Mouse (Mus musculus): ENCODE measurements around the gene Ing2. TPM values are rescaled to one million over a fixed set of nuclear protein-coding genes. Genes with fewer than 3 reads are reported as not detected.
A peak's percentile ranks its signal among the peaks of the same experiment; 100 is the strongest.

The Ing2 gene
- polyA plus RNA-seq (2014; fragmentation: Nextera tagmentation; extraction: Ambion mirVana) = 7.3 and 10.3 TPM in 2 replicates

DNA sequence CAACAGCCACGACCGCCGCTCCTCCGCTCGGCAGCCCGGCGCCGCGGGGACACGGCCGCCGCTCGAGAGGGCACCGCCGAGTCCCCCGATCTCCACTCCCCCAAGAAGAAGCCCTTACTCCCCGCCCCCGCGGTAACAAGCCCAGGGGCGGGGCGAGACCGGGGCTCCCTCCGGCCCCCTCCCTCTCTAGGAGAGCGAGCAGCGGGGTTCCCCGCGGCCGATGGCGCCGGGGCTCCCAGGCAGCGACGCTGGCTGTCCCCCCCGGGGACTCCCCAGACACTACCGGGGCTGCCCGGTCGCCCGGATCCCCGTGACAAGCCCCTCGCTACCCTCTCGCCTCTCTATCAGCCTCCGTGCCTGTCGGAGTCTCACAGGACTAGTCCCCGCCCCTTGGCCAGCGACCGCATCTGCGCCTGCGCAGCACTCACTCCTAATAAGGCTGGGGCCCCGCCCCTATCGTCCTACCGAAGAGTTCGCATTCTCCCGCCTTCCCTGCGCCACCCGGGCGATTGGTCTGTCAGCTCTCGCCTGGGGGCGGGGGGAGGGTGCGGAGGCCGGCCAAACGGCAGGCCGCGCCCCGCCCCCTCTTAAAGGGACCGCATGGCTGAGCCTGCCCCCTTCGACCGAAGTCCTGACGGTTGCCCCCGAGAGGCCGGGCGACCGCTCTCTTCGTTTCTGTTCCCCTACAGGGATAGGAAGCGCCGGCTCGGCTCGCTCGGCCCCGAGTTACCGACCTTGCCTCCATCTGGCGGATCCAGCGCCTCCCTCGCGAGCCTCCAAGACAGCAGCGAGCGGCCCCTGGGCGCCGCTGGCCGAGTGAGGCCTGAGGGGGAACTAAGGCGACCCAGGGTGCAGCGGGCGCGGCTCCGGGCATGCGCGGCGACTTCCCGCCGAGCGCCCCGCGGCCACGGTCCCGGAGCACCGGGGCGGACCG, at the start of gene Ing2:
Ing2 (minus strand) TSS at position 780 of the 934 bp plus-strand sequence.
- ATAC-seq (ENCODE audit: low read depth) = peak; percentile 91

DNA sequence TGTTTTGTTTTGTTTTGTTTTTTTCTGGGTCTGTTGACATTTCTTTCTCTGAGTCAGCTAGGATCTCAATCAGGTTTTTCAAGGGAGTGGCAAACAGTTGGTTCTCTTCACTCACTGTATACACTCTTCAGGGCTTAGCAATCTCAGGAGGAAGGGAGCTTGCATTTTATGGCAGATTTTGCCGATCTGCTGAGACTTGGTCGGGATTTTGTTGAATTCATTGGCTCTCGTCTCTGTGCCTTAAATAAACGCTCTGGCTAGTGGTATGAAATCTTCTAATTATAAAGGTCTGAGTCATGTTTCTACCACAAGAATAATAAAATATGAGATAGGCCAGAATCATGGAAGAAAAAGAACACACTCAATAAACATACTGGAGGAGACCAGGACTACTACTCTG, 46.3 kb upstream of the Ing2 start:
- H3K4me1 ChIP-seq (ENCODE audit: control insufficient read depth, insufficient read depth, low read length) = no peaks in the 10 kb centered on the region
- H3K4me3 ChIP-seq (ENCODE audit: low read depth, low read length) = no peak overlapping the region
- H3K36me3 ChIP-seq (ENCODE audit: control insufficient read depth, insufficient read depth, low read length) = no peaks in the 10 kb centered on the region
- no peaks in the 10 kb centered on the region for H3K27me3 ChIP-seq (ENCODE audit: control insufficient read depth, insufficient read depth, low read length)
- no peak overlapping the region for H3K27ac ChIP-seq (ENCODE audit: low read depth, low read length)
- H3K9ac ChIP-seq (replicated peaks; ENCODE audit: low read depth, low read length) = no peak overlapping the region
- no peak overlapping the region for H3K4me2 ChIP-seq (ENCODE audit: low read depth, low read length)
- no peaks in the 10 kb centered on the region for H3K9me3 ChIP-seq (ENCODE audit: control insufficient read depth, low read length)
- no peak for ATAC-seq (ENCODE audit: low read depth)
- 74% methylated on average over 4 of the region's 4 CpGs for WGBS

More for the DNA sequence above, at the start of gene Ing2:
- Histone ChIP-seq H3K27ac (ENCODE audit: low read depth, low read length) (peak within 1 kb of the TSS; percentile 91), H3K36me3 (ENCODE audit: control insufficient read depth, insufficient read depth, low read length) (no peaks in the 10 kb centered on the region), H3K9ac (replicated peaks; ENCODE audit: low read depth, low read length) (peak within 1 kb of the TSS; percentile 80), H3K4me3 (ENCODE audit: low read depth, low read length) (peak within 1 kb of the TSS; percentile 93), H3K27me3 (ENCODE audit: control insufficient read depth, insufficient read depth, low read length) (no peaks in the 10 kb centered on the region), H3K4me1 (ENCODE audit: control insufficient read depth, insufficient read depth, low read length) (no peaks in the 10 kb centered on the region), H3K9me3 (ENCODE audit: control insufficient read depth, low read length) (no peaks in the 10 kb centered on the region), H3K4me2 (ENCODE audit: low read depth, low read length) (peak within 1 kb of the TSS; percentile 75)
- under 1% methylated on average over 79 of the region's 106 CpGs for WGBS

DNA sequence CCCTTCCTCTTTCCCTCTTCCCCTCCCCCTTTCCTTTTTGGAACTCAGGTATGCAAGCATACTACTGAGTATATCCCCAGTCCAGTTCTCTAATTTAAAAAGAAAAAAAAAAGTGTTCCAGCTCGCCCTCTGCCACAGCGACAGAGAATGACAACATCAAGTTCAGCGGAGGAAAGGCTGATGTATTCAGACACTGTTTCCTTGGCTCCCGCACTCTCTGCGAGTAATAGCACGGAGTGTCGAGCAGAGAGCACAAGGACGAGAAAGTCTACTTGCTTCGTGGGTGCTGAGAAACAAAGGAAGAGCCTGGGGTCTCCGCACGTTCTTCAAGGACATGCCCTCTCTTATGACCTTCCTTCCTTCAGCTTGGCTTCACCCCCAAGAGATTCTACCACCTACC, 43.3 kb upstream of the Ing2 start:
- Histone ChIP-seq H3K4me3 (ENCODE audit: low read depth, low read length) (no peak overlapping the region), H3K9ac (replicated peaks; ENCODE audit: low read depth, low read length) (no peak overlapping the region), H3K4me2 (ENCODE audit: low read depth, low read length) (no peak overlapping the region), H3K9me3 (ENCODE audit: control insufficient read depth, low read length) (no peaks in the 10 kb centered on the region), H3K27me3 (ENCODE audit: control insufficient read depth, insufficient read depth, low read length) (no peaks in the 10 kb centered on the region), H3K36me3 (ENCODE audit: control insufficient read depth, insufficient read depth, low read length) (no peaks in the 10 kb centered on the region), H3K4me1 (ENCODE audit: control insufficient read depth, insufficient read depth, low read length) (peaks cover 4% of the 10 kb centered on the region; the same call in 1 of the 2 replicates), H3K27ac (ENCODE audit: low read depth, low read length) (no peak overlapping the region)
- WGBS = 31% methylated on average over 11 of the region's 11 CpGs
- ATAC-seq (ENCODE audit: low read depth) = no peak

DNA sequence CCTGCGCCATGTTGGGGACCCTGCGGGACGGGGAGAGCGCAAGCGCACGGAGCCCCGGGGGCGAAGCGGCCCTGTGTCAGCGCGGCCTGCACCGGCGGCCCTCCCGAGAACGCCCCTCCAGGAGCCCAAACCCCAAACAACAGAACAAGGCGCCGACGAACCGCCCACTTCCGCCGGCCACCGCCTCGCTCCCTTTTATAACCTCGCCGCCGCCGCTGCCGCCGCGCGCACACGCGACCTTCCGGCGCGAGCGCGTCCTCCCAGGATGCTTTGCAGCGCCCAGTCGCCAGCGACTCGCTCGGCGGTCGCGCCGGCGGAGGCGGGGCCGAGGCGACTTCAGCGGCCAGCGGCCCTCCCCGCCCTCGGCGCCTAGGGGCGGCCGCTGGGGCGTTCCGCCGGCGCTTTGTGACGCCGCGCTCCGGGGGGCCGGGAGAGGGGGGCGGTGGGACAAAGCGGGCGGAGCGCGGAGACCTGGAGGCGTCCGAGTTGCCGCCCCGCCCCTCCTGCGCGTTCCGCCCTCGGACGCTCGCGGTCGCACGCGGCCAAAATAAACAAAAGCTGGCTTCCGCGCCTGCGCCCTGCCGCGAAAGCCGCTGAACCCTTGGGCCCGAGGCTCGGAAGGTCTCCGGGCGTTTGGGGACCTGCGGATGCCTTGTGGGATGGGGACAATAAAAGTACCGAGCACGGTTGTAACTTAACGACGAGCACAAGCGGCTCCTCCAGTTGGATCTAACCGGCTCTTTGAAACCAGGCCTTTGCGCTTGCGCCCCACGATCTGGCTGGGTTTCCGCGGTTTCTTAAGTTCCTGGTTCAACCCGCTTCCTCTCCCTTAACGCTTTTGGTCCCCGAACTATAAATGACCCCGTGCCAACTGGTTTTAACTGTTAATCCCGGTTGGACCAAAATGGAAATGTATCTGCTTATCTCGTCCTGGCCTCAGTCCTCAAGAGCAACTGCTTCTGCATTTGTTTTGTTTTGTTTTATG, 38.7 kb upstream of the Ing2 start, which contains the start of gene Cdkn2aip:
Cdkn2aip (minus strand) TSS at position 172 of the 985 bp plus-strand sequence.
- Histone ChIP-seq H3K4me2 (ENCODE audit: low read depth, low read length) (peak within 1 kb of the TSS; percentile 76), H3K27me3 (ENCODE audit: control insufficient read depth, insufficient read depth, low read length) (no peaks in the 10 kb centered on the region)
- WGBS = under 1% methylated on average over 87 of the region's 114 CpGs

DNA sequence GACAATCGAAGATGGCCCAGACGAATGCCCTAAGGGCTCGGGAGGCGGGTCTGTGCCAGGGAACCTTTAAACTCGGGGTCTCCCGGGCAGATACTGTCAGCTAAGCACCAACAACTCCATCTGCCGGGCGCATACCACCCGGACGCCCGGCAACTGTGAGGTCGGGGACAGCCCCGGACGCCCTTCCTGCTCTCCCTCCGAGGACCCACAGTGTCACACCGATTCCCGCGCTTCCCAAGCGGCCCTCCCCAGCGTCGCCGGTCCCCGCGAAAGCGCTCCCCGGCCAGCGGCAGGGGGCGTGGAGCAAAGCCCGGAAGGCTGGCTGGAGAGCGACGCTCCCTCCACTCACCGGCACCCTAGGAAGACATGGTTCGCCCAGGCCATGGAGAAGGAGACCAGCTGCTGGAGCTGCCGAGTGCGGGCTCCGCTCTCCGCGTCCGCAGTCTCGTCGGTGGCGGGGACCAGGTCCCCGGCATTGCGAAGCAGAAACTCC, 37.9 kb upstream of the Ing2 start:
- Histone ChIP-seq H3K4me3 (ENCODE audit: low read depth, low read length) (peak overlapping the region; percentile 95), H3K4me2 (ENCODE audit: low read depth, low read length) (peak overlapping the region; percentile 76), H3K9me3 (ENCODE audit: control insufficient read depth, low read length) (no peaks in the 10 kb centered on the region), H3K27ac (ENCODE audit: low read depth, low read length) (peak overlapping the region; percentile 95), H3K9ac (replicated peaks; ENCODE audit: low read depth, low read length) (peak overlapping the region; percentile 86), H3K27me3 (ENCODE audit: control insufficient read depth, insufficient read depth, low read length) (no peaks in the 10 kb centered on the region), H3K36me3 (ENCODE audit: control insufficient read depth, insufficient read depth, low read length) (peaks cover 15% of the 10 kb centered on the region), H3K4me1 (ENCODE audit: control insufficient read depth, insufficient read depth, low read length) (peaks cover 11% of the 10 kb centered on the region; the same call in 1 of the 2 replicates)
- WGBS = under 1% methylated on average over 40 of the region's 44 CpGs
- ATAC-seq (ENCODE audit: low read depth) = peak; percentile 59

More for the DNA sequence above, 38.7 kb upstream of the Ing2 start, which contains the start of gene Cdkn2aip:
- Histone ChIP-seq H3K9ac (replicated peaks; ENCODE audit: low read depth, low read length) (peak within 1 kb of the TSS; percentile 86), H3K27ac (ENCODE audit: low read depth, low read length) (peak within 1 kb of the TSS; percentile 95), H3K4me3 (ENCODE audit: low read depth, low read length) (peak within 1 kb of the TSS; percentile 95), H3K4me1 (ENCODE audit: control insufficient read depth, insufficient read depth, low read length) (peaks cover 11% of the 10 kb centered on the region; the same call in 1 of the 2 replicates), H3K9me3 (ENCODE audit: control insufficient read depth, low read length) (no peaks in the 10 kb centered on the region), H3K36me3 (ENCODE audit: control insufficient read depth, insufficient read depth, low read length) (peaks cover 8% of the 10 kb centered on the region)
- peak; percentile 93 for ATAC-seq (ENCODE audit: low read depth)

DNA sequence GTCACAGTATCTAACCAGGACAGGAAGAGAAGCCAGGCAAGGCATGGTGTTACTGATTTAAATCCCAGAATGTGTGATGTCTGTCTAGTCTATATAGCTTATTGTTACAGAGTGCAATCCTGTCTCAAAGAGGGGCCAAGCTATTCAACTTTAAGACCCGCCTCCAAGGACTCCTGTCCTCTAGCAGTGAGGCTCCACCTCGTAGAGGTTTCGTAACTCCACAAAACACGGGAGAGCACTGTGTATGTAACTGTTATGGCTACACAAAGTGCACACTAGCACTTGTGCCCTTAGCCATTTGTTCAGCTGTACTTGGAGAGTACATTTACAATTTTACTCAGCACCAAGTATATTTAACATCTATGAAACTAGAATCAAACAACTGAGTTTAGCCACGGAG, 32.8 kb upstream of the Ing2 start:
- Histone ChIP-seq H3K4me1 (ENCODE audit: control insufficient read depth, insufficient read depth, low read length) (peaks cover 8% of the 10 kb centered on the region; the same call in 1 of the 2 replicates), H3K27ac (ENCODE audit: low read depth, low read length) (no peak overlapping the region), H3K27me3 (ENCODE audit: control insufficient read depth, insufficient read depth, low read length) (no peaks in the 10 kb centered on the region), H3K4me3 (ENCODE audit: low read depth, low read length) (no peak overlapping the region), H3K9me3 (ENCODE audit: control insufficient read depth, low read length) (no peaks in the 10 kb centered on the region), H3K9ac (replicated peaks; ENCODE audit: low read depth, low read length) (no peak overlapping the region), H3K4me2 (ENCODE audit: low read depth, low read length) (no peak overlapping the region), H3K36me3 (ENCODE audit: control insufficient read depth, insufficient read depth, low read length) (peaks cover 18% of the 10 kb centered on the region)
- 80% methylated on average over 5 of the region's 5 CpGs for WGBS
- no peak for ATAC-seq (ENCODE audit: low read depth)

DNA sequence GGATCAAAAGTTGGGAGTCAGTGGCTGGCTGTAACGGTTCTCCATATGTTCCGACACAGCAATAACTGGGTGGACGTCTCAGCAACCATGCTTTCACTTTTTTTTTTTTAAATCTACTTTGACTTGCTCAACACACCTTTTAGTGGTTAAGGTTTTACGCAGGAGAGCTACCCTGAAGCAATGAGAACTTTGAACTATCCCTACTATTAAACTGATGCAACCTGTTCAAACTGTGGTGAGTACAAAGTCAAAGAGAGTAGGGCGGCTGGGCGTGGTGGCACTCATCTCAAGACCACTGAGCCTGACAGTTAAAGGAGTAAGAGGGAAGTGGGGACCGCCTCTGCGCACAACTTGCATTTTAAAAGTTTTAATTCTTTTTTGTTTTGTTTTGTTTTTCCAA, 31.4 kb upstream of the Ing2 start:
- Histone ChIP-seq H3K36me3 (ENCODE audit: control insufficient read depth, insufficient read depth, low read length) (peaks cover 18% of the 10 kb centered on the region), H3K4me2 (ENCODE audit: low read depth, low read length) (no peak overlapping the region), H3K4me1 (ENCODE audit: control insufficient read depth, insufficient read depth, low read length) (no peaks in the 10 kb centered on the region), H3K27ac (ENCODE audit: low read depth, low read length) (no peak overlapping the region), H3K9ac (replicated peaks; ENCODE audit: low read depth, low read length) (no peak overlapping the region), H3K4me3 (ENCODE audit: low read depth, low read length) (no peak overlapping the region), H3K27me3 (ENCODE audit: control insufficient read depth, insufficient read depth, low read length) (no peaks in the 10 kb centered on the region), H3K9me3 (ENCODE audit: control insufficient read depth, low read length) (no peaks in the 10 kb centered on the region)
- 94% methylated on average over 8 of the region's 8 CpGs for WGBS
- ATAC-seq (ENCODE audit: low read depth) = no peak

DNA sequence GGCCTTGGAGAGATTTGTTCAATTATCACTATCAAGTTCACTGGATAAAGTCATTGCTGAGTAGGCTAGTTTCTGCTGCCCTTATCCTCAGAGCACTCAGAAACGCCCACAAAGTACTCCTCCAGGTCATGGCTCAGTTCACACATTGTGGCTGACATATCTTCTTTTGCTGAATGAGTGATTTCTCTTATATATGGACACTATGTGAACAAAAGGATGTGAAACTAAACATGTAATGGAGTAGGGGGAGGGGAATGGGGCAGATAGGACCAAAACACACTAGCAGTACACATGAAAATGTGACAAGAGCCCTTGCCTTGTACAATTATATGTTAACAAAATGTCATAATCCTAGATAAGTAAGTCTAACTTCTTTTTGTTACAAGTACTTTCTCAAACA, 27.0 kb upstream of the Ing2 start:
- Histone ChIP-seq H3K4me3 (ENCODE audit: low read depth, low read length) (no peak overlapping the region), H3K27ac (ENCODE audit: low read depth, low read length) (no peak overlapping the region), H3K9me3 (ENCODE audit: control insufficient read depth, low read length) (no peaks in the 10 kb centered on the region), H3K9ac (replicated peaks; ENCODE audit: low read depth, low read length) (no peak overlapping the region), H3K27me3 (ENCODE audit: control insufficient read depth, insufficient read depth, low read length) (no peaks in the 10 kb centered on the region), H3K4me1 (ENCODE audit: control insufficient read depth, insufficient read depth, low read length) (no peaks in the 10 kb centered on the region), H3K4me2 (ENCODE audit: low read depth, low read length) (no peak overlapping the region), H3K36me3 (ENCODE audit: control insufficient read depth, insufficient read depth, low read length) (no peaks in the 10 kb centered on the region)
- no peak for ATAC-seq (ENCODE audit: low read depth)
- WGBS = 63% methylated on average over 1 of the region's 1 CpGs
